Mouse (Mus musculus): Measurements from ENCODE around the gene Pvalb. TPM values are rescaled to one million over a fixed set of nuclear protein-coding genes. Genes with fewer than 3 reads are reported as not detected.

Pvalb gene
- polyA plus RNA-seq (2015; fragmentation: Nextera tagmentation; extraction: Ambion mirVana), result 1.0 and 1.1 TPM in 2 replicates

DNA sequence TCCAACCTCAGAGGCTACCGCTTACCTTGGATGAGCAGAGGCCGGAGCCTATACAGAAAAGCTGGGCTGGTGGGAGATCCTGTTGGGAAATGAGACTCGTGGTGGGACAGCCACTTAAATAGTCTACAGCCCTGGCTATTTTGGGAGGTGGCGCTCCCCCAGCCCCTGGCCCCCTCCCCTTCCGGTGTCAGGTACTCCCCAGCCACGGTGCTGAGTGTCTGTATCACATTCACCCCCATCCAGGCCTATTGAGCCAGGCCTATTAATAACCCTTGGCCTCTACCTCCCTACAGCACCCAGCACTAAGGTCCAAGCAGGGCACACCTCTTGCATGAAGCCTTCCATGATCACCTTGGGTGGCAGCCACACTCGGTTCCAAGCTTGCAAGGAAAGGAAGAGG lies at the start of gene Pvalb:
TSS of gene Pvalb (minus strand) at position 89 of the 400 bp plus-strand sequence.
- Histone ChIP-seq H3K9me3 (replicated peaks) (0 out of 2 replicates have a peak, but pooled peaks cover 5% of the 10 kb centered on the region), H3K9ac (no peak within 1 kb of the TSS), H3K27ac (no peak within 1 kb of the TSS), H3K4me2 (no peak within 1 kb of the TSS), H3K27me3 (peaks cover 55% of the 10 kb centered on the region), H3K4me3 (no peak within 1 kb of the TSS), H3K36me3 (no peaks in the 10 kb centered on the region), H3K4me1 (replicated peaks) (peaks cover 19% of the 10 kb centered on the region)
- no peak for ATAC-seq (replicated peaks; ENCODE audit: insufficient number of reproducible peaks, insufficient read depth, low FRiP score, low read depth)
- 74% methylated on average over 7 of the region's 7 CpGs for WGBS

GRCm38 (mm10) chr15:78254751-78255150 lies 48.6 kb upstream of the Pvalb start:
- no peak for ATAC-seq (replicated peaks; ENCODE audit: insufficient number of reproducible peaks, insufficient read depth, low FRiP score, low read depth)
- 25% methylated on average over 20 of the region's 20 CpGs for WGBS
- Histone ChIP-seq H3K36me3 (no peaks in the 10 kb centered on the region), H3K4me2 (no peak overlapping the region), H3K4me3 (no peak overlapping the region), H3K9ac (no peak overlapping the region), H3K4me1 (replicated peaks) (peaks cover 11% of the 10 kb centered on the region), H3K9me3 (replicated peaks) (no peaks in the 10 kb centered on the region), H3K27ac (no peak overlapping the region), H3K27me3 (peaks cover 31% of the 10 kb centered on the region)

DNA sequence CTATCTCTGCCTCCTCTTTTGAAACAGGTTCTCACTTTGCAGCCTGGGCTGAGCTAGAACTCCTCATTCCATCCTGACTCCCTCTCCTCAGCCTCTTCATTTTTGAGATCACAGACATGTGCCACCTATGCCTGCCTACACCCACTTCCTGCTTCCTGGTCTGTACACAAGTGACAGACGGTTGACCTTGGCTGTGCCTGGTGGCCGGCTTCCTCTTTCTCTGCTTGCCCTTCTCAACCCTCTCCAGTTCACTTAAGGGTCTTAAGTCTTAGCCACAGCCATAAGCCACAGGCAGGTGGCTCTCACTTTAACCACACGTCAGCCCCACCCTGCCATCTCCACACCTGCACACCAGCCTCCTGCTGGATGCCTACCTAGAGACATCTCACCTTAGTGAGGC lies 42.2 kb upstream of the Pvalb start:
- ATAC-seq (replicated peaks; ENCODE audit: insufficient number of reproducible peaks, insufficient read depth, low FRiP score, low read depth), result no peak
- peaks cover 27% of the 10 kb centered on the region for H3K4me1 ChIP-seq (replicated peaks)
- no peak overlapping the region for H3K4me3 ChIP-seq
- no peaks in the 10 kb centered on the region for H3K36me3 ChIP-seq
- H3K27ac ChIP-seq, result no peak overlapping the region
- H3K4me2 ChIP-seq, result no peak overlapping the region
- H3K9me3 ChIP-seq (replicated peaks), result no peaks in the 10 kb centered on the region
- no peak overlapping the region for H3K9ac ChIP-seq
- 49% methylated on average over 3 of the region's 3 CpGs for WGBS
- peaks cover 8% of the 10 kb centered on the region for H3K27me3 ChIP-seq

DNA sequence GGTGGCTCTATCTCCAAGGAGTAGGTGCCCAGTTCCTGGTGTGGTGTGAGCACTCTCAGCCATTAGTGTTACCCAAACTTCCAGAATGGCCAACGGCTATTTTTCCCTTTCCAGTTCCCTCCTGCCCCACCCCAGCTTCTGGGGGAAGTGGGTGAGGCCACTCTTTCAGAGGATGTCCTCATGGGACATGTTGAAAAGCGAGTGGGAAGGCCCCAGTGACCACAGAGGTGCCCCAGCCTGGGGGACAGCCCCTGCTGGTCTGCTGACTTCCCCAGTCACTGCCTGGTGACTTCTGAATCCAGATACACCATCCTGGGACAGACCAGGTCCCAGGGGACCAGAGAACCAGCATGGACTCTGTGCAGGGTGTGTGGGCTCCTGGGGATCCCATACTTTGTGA lies 41.5 kb upstream of the Pvalb start:
- no peak overlapping the region for H3K27ac ChIP-seq
- 70% methylated on average over 2 of the region's 2 CpGs for WGBS
- H3K27me3 ChIP-seq, result peaks cover 4% of the 10 kb centered on the region; the same call in 1 of the 2 replicates
- no peak overlapping the region for H3K9ac ChIP-seq
- ATAC-seq (replicated peaks; ENCODE audit: insufficient number of reproducible peaks, insufficient read depth, low FRiP score, low read depth), result no peak
- no peaks in the 10 kb centered on the region for H3K9me3 ChIP-seq (replicated peaks)
- no peaks in the 10 kb centered on the region for H3K36me3 ChIP-seq
- no peak overlapping the region for H3K4me2 ChIP-seq
- no peak overlapping the region for H3K4me3 ChIP-seq
- peaks cover 34% of the 10 kb centered on the region for H3K4me1 ChIP-seq (replicated peaks)

- Histone ChIP-seq H3K4me2 (no peak overlapping the region), H3K4me3 (no peak overlapping the region), H3K9me3 (replicated peaks) (no peaks in the 10 kb centered on the region), H3K27ac (peak overlapping the region; percentile 31; the same call in 1 of the 2 replicates), H3K27me3 (peaks cover under 1% of the 10 kb centered on the region; the same call in 1 of the 2 replicates), H3K36me3 (no peaks in the 10 kb centered on the region), H3K9ac (no peak overlapping the region), H3K4me1 (replicated peaks) (peaks cover 35% of the 10 kb centered on the region)
- WGBS, result 60% methylated on average over 18 of the region's 18 CpGs
- ATAC-seq (replicated peaks; ENCODE audit: insufficient number of reproducible peaks, insufficient read depth, low FRiP score, low read depth), result no peak
These were observed 40.2 kb upstream of the Pvalb start for GRCm38 (mm10) chr15:78246143-78247116.

- WGBS, result 64% methylated on average over 7 of the region's 7 CpGs
- Histone ChIP-seq H3K4me2 (0 out of 2 replicates have a peak within 1 kb of the TSS, but pooled peaks have one; percentile 6), H3K9ac (no peak within 1 kb of the TSS), H3K27ac (peak within 1 kb of the TSS; percentile 58), H3K9me3 (replicated peaks) (no peaks in the 10 kb centered on the region), H3K4me1 (replicated peaks) (peaks cover 39% of the 10 kb centered on the region), H3K27me3 (peaks cover 5% of the 10 kb centered on the region; the same call in 1 of the 2 replicates), H3K36me3 (no peaks in the 10 kb centered on the region), H3K4me3 (no peak within 1 kb of the TSS)
- no peak for ATAC-seq (replicated peaks; ENCODE audit: insufficient number of reproducible peaks, insufficient read depth, low FRiP score, low read depth)
These were observed 38.7 kb upstream of the Pvalb start, which contains the start of gene Ncf4 for GRCm38 (mm10) chr15:78244695-78245492. Gene Ncf4, plus strand, starts transcription at chr15:78244801.

- 44% methylated on average over 6 of the region's 6 CpGs for WGBS
- ATAC-seq (replicated peaks; ENCODE audit: insufficient number of reproducible peaks, insufficient read depth, low FRiP score, low read depth), result 0 out of 2 replicates have a peak, but pooled peaks have one; percentile 35
- Histone ChIP-seq H3K4me1 (replicated peaks) (peaks cover 39% of the 10 kb centered on the region), H3K4me3 (no peak overlapping the region), H3K27me3 (peaks cover 5% of the 10 kb centered on the region; the same call in 1 of the 2 replicates), H3K9ac (no peak overlapping the region), H3K4me2 (no peak overlapping the region), H3K36me3 (no peaks in the 10 kb centered on the region), H3K9me3 (replicated peaks) (no peaks in the 10 kb centered on the region), H3K27ac (peak overlapping the region; percentile 58)
These were observed 37.6 kb upstream of the Pvalb start for GRCm38 (mm10) chr15:78243774-78244173.

- Histone ChIP-seq H3K27me3 (peaks cover 5% of the 10 kb centered on the region; the same call in 1 of the 2 replicates), H3K36me3 (no peaks in the 10 kb centered on the region), H3K9me3 (replicated peaks) (no peaks in the 10 kb centered on the region), H3K9ac (no peak overlapping the region), H3K27ac (peak overlapping the region; percentile 58), H3K4me2 (no peak overlapping the region), H3K4me3 (no peak overlapping the region), H3K4me1 (replicated peaks) (peaks cover 39% of the 10 kb centered on the region)
- 68% methylated on average over 8 of the region's 8 CpGs for WGBS
- no peak for ATAC-seq (replicated peaks; ENCODE audit: insufficient number of reproducible peaks, insufficient read depth, low FRiP score, low read depth)
These were observed 36.9 kb upstream of the Pvalb start for GRCm38 (mm10) chr15:78243061-78243460.

DNA sequence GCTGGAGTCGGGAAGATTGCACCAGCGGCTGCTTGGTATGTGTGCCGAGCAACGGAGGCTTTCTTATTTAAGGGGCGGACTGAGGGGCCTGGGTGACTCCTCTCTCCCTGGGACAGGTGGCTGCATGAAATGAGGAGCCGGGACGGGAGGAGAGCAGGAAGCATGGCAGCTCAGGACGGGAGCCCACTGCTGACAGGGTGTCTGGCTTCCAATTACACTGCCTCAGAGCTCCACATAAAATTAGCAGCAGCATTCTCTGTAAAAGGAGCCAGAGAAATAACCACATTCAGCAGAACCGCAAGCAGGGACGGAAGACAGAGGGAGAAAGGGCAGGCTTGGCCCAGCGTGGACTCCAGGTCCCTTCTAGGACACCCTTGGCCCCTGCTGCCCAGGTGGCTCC lies 35.1 kb upstream of the Pvalb start:
- no peaks in the 10 kb centered on the region for H3K36me3 ChIP-seq
- no peak overlapping the region for H3K4me2 ChIP-seq
- H3K9me3 ChIP-seq (replicated peaks), result no peaks in the 10 kb centered on the region
- no peak for ATAC-seq (replicated peaks; ENCODE audit: insufficient number of reproducible peaks, insufficient read depth, low FRiP score, low read depth)
- H3K27me3 ChIP-seq, result peaks cover 5% of the 10 kb centered on the region; the same call in 1 of the 2 replicates
- WGBS, result 48% methylated on average over 11 of the region's 11 CpGs
- no peak overlapping the region for H3K4me3 ChIP-seq
- no peak overlapping the region for H3K9ac ChIP-seq
- peaks cover 30% of the 10 kb centered on the region for H3K4me1 ChIP-seq (replicated peaks)
- H3K27ac ChIP-seq, result no peak overlapping the region

DNA sequence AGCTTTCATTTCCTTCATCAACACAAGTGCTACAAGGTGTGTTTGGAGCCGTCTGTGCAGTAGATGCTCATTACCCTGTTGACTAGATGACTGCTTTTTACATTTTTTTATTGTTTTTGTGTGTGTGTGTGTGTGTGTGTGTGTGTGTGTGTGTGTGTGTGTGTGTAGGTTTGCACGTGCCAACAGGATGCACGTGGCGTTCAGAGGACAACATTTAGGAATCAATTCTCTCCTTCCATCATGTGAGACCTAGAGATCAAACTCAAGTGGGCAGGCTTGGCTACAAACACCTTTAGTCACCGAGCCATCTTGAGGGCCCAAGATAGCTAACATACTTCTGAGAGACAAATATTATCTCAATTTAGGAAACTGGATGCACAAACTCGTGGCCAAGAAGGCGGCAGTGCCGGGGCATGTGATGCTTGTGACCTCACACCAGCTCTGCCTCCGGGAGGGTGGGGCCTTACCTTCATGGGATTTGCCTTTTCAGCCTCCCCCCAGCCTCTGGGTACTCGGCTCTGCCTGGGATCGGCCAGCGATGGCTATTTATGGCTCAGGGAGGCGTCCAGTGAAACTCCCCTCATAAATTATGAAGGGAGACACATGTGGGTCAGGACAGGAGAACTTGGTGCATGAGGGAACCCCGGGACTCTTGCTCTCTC lies 33.9 kb upstream of the Pvalb start:
- H3K4me1 ChIP-seq (replicated peaks), result peaks cover 26% of the 10 kb centered on the region
- no peak overlapping the region for H3K9ac ChIP-seq
- 57% methylated on average over 14 of the region's 14 CpGs for WGBS
- no peak overlapping the region for H3K27ac ChIP-seq
- no peak overlapping the region for H3K4me3 ChIP-seq
- H3K9me3 ChIP-seq (replicated peaks), result no peaks in the 10 kb centered on the region
- H3K36me3 ChIP-seq, result no peaks in the 10 kb centered on the region
- ATAC-seq (replicated peaks; ENCODE audit: insufficient number of reproducible peaks, insufficient read depth, low FRiP score, low read depth), result no peak
- no peak overlapping the region for H3K4me2 ChIP-seq
- H3K27me3 ChIP-seq, result peaks cover 5% of the 10 kb centered on the region; the same call in 1 of the 2 replicates
